Mouse (Mus musculus) testis, postnatal 14 days (tissue): ENCODE measurements at regions not wholly inside any gene's neighbourhood (a gene's known extent, or its start where the extent isn't known, plus 50 kb on each side); places are given as distances from the start of the nearest gene placed in this dataset.

Experiments
- DNase-seq: peaks from one replicate; pipeline ENCODE4 v3.0.0; 2021; ENCODE audit warnings: low spot score

DNA sequence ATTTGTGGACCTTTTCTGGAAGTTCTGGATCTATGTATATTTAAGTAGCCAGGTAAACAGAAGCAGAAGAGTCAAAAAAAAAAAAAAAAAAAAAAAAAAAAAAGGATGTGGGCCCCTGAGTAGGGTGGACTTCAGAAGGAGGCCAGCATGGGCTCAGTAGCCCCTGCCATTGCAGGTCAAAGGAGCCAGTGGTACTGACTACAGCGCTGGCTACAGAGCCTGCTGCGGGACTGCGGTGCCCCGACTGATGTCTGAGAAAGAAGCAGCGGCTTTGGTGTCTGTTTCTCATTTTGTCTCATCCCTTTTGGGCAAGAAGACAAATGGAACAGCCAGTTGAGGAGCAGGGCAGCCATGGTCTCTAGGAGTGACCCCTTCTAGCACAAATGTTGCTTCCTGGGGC, 134.9 kb downstream of the Gm4791 start:
- DNase-seq: no peak

DNA sequence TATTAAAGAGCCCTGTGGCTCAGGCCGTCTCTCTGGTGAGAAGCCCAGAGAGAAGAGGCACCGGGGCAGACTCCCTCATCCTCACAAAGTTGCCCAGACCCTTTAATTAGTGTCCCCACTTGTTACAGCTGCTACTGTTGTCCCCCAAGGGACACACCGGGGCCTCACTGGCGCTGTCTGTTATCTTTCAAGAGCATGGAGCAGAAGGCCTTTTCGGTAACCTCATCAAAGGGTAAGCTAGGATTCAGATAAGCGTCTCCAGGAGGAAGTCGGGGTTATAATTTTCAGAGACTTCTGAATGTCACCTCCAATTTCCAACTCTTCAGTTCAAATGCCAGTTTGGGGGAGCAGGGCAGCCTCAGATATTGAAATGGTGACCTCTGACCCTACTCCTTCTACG, 135.3 kb downstream of the Gm4791 start:
- DNase-seq: no peak

DNA sequence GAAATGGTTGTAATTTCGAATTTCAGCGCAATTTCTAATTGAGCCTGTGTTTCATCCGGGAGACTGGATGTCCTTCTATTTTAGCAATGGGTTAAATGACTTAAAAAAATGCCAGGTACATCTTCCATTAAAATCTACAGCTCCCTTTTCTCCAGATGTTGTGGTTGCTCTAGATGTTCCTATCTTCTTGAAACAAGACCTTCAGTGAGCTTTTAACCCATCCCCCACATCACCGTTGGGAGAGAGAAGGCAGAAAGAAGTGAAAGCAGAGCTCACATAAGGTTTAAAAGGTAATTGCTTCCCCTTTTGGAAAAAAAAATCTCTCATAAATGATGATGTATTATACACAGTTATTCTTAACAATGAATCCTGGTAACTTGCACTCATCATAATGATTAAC, 135.9 kb downstream of the Gm4791 start:
- DNase-seq: no peak

DNA sequence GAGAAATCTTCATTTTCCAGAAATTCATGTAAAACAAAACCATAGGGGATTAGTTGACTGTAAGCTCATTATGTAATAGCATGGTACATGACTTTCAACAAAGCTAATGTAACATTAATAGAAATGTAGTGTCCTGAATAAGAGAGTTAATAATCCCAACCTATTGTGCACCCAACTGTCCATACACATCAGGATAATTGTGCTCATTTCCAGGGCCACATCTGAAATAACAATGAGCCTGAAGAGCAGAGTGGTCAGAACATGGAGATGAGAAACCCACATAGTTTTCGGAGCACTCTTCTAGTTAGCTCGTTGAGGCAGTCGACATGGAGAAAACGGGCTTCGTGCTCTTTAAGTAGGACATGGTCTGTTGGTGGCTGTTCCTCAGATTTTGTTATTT, 138.1 kb downstream of the Gm4791 start:
- DNase-seq: no peak

DNA sequence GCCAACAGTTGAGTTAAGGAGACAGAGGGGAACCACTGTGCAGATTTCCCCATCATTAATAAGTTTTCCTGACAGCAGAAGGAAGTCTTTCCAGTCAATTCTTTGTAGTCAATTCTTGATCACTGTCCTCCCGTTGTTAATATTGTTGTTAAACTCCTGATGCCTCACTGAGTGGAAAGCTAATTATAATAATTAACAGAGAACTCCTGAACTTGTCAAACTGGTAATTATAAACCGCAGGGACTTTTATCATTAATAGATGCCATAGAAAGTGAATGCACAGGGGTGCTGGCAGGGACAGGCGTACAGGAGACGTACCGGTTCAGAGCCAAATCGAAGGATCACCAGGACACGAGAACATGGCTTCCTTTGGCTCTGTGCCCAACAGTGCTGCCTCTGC, 154.9 kb downstream of the Gm4791 start:
- DNase-seq: no peak

DNA sequence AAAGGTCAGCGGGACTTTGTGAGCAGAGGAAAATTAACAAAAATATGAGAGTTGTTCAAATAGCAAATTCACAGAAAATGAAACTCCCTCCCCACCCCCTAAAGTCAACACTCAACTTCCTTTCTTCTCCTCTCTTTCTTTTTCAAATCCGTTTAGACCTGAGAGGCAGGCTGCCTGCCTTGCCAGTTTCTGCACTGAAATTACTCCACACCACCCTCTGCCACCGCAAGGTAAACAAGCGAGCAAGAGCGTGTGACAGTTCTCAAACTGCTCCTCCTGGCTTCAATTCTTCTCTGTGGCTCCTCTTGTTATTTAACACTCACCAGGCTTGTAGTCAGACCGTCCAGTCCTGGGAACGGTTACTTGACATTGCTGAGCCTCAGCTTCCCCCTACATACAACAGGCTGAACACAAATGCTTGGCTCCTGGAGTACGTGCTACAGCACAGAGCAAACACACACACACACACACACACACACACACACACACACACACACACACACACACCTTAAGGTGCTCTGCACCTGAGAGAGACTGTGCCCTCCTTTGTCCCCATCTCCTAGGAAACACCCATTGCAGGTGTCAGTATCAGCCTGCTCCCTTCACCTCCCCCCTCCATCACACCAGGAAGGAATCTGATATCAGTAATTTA, 167.1 kb downstream of the Gm4791 start:
- no peak for DNase-seq

DNA sequence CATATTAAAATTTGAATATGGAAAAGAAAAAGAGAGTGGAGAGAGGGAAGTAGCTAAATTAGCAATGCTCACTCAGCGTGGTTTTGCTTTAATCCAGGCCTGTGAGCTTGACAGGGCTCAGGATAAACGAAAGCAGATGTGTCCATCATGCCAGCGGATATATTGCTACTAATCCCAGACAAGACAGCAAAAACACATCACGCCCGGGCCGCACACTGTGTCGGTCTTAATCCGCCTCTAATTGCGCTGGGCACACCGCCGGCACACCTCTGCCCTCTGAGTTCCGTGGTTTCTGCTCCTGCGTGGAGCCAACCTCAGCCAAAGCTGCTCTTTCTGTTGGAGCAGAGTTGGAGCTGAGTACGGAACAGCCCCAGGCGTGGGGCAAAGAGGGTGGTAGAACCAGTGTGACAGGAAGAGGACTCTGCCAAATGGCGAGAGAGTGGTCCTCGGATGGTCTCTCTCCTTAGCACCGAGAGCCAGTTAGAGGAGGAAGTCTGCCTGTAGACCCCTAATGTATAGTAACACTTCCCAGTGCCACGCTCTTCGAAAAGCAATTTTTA, 169.2 kb downstream of the Gm4791 start:
- DNase-seq: no peak

DNA sequence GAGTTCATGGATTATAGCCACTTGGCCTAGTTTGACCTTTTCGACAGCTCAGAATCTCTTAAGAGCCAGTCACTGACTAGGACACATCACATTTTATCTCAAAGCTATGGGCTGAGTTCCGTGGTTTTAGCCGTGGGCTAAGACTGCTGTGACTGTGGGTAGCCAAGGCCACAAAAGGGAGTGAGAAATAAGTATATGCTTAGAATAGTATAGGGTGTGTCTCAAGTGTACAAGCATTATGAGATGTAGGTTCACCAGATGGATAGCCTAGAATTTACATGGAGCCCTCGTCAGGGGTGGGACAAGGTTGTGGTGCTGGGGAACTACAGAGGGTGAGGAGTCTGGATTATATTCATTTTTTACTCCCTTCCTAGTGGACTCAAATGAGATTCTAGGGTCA, 177.5 kb downstream of the Gm4791 start:
- no peak for DNase-seq

DNA sequence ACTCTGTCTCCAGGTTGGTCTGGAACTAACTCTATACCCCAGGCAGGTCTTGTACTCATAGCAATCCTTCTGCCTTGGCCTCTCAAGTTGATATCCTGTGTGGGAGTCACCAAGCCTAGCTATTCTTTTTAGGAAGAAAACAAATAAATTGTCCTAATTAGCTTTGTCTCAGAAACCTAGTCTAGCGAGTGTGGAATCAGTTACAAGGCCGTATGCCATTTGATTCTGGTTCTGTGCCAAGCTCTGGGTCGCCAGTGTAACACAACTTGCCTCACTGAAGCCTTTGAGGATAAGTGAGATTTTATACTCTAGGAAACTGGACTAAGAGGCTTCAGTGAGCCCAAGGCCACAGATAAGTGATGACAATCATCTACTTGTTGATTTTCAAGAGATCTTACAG, 219.6 kb downstream of the Gm4791 start:
- DNase-seq: no peak

DNA sequence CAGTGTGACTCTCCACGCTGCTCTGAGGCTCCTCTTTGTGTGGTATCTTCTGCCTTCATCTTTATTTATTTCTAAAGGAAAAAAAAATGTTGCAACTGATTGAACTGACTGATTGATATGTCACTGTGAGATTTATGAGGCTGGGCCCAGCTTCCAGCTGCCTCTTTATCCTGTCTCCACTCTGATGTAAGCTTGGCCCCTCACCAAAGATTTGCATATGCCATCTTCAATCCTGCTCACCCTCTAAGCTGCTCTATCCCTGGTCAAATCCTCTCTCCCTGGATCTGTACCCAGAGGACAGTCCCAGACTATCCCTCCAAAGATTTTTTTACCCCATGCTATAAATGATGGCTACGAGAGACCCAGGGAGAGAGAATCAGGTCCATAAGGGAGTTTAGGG, 225.0 kb downstream of the Gm4791 start:
- DNase-seq: no peak

DNA sequence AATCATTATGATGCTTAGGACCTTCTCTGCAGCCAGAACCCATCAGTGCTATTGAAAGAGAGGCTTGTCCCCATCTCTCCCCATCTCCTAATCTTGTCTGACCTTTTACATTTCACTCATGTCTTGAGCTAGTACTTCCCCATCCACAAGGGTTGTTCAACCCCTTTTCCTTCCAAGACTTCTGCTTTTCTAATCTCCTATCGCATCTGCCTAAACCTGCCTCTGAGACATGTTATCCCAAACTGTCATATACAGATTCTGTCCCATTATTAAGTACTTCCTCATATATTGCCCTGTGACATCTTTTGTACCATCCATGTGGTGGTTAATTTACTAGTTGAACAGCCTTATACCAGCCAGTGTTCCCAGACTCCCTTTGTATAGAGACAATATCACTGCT, 225.7 kb downstream of the Gm4791 start:
- DNase-seq: no peak

DNA sequence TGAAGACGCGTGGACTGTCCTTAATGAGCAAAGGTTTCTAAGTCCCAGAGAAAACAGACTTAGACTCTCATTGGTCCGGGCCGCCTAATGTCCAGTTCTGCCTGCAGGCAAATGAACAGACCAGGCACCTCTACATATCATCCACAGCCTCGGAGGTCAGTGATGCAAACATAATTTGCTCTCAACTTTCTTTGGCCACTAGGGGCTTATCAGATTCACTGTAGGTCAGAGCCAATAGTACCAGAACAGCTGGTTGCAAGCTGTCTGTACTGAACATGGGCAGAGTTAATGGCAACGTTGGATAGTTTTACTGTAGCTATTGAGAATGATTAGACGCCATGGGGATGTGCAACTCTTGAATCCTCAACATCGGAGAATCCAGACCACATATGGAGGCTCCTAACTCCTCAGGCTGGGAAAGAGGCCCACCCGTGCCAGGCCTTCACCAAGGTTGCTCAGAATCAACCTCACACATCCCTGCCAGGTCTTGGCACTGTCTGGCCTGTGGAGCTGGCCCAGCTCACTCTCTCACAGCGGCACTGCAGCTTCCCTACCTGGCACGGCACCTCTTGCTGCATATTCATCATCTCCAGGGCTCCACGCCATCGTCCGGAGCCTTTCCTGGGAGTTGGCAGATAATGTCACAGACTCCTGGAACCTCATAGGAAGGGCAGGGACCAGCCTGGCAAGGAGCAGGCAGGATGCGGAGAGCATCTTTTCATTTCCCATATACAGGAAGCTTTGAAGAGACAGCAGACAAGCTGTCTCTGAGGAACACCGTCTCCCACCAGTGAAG, 228.1 kb downstream of the Gm4791 start:
- no peak for DNase-seq

DNA sequence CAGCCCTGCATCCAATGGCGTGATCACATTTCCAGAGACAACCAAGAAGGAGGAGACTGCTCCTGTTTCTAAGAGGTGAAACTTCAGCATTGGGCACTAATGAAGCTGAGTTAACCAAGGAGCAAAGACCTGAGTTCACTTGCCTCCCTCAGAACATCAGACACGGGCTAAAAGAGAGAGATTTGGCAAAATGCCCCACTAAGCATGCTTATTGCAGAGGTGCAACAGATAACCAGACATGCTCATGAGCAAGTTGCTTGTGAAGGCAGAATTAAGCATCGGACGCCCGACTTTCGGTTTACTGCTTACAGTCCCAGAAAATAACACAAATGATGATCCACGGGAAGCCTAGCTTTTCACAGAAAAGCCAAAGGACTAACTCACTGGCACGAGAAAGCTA, 228.8 kb downstream of the Gm4791 start:
- DNase-seq: no peak

DNA sequence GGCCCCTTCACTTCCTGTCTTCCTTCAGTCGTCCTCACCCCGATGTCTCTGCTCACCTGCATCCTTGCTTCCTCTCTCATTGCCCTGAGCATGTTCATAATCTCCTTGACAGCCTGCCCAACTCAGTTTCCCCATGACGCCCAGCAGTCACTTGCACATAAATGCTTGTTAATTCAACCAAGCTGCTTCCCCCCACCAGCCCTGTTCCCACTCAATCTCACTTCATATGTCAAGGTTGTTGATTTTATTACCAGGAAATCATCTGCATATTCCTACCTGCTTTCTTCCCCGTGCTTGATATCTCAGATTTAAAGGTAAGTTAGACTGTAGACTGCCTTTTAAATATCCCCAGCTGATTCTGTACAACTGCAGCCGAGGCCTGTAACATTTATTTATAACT, 230.2 kb downstream of the Gm4791 start:
- DNase-seq: no peak

DNA sequence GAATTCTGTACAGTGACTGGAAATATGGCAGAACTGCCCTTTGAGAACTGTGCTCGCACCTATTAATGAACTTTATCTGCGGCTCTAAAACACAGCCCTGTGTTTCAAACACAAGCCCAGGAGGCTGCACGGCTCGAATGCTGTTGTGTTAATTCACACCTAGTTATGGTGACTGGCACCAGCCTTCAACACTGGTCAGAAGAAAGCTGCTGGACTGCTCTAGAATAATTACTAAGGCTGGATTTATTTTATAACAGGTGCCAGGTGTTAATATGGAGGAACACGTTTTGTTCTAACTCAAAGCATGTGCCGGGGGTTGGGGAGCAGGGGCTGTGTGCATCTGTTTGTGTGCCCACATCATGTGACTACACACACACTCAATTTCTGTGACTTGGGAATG, 230.8 kb downstream of the Gm4791 start:
- DNase-seq: no peak

DNA sequence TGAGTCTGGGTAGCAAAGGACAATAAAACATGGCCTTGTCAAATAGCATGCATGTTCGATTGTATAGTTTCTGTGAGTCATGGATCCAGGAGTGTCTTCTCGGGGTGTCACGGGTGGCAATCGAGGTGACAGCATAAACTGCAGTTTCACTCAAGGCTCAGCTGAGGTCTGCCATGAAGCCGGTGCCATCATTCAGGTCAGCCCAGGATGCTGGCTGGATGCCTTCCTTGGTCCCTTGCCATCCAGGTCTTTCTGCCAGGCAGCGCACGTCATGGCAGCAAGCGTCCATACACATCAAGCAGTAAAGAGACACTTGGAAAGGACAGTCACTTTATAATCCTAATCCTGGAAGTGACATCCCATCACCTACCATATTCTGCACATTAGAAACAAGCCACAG, 242.4 kb downstream of the Gm4791 start:
- no peak for DNase-seq

DNA sequence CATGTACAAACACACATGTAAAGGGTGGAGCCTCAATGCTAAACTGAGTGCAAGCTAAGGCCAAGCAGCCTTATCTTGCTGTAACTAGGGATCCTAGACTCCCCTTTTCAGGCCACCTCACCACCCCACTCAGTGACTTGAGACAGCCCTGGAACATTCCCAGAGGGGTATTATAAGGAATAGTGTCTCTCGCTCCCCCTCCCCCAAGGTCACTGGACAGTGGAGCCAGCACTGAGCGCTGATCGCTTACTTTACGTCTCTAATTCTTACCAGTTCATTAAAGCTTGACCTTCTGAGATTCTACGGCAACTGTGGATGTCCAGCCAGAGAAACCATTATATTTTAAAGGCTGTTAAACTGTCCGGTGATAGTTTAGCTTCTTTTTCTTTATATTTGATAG, 243.5 kb downstream of the Gm4791 start:
- DNase-seq: no peak

DNA sequence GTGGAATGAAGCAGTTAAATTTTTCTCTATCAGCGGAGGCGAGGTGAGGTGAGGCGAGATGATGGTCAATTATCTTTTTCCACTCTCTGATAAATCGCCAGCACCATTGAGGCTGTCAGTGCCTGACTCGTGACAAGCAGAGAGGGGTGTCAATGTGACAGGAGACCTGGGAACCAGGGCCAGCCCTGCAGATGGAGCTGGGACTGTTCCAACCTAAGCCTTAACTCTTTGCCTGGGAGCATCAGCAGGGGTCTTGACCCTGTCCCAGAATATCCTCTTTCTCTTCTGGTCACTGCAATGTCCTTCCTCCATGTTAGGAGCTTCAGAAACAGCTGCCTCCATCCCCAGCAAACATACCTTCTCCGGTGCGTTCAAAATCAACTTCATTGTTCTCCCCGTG, 244.0 kb downstream of the Gm4791 start:
- no peak for DNase-seq

DNA sequence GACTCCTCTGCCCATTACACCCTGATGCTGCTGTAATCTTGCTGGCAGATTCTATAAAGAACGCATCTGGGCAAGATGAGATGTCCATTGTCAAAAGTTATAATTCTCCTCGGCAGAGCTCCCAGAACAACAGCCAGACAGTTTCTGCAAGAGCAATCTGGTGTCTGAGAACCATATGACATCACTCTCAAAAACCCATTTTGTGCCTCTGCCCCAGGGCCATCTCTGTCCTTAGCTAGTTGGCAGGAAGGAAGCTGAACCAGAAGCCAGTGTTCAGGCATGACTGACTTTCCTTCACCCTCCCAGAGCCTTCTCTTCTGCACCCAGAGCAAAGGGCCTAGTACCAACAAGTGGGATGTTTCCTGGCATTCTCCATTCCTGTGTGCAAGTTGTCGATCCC, 250.5 kb downstream of the Gm4791 start:
- DNase-seq: no peak

DNA sequence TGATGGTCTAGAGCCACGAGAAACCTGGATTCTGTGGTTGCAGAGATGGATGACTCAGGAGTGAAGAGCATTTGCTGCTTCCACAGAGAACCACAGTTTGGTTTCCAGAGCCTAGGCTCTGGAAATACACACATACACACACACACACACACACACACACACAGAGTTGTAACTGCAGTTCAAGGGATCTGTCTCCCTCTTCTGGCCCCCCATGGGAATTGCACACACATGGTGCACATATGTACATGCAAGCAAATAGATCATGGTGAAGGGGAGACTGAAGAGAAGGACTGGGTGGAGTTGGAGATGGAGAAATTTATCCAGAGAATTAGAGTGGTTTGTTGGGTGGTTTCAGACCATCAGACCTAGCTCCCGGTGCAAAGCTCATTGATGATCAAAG, 252.6 kb downstream of the Gm4791 start:
- DNase-seq: no peak

DNA sequence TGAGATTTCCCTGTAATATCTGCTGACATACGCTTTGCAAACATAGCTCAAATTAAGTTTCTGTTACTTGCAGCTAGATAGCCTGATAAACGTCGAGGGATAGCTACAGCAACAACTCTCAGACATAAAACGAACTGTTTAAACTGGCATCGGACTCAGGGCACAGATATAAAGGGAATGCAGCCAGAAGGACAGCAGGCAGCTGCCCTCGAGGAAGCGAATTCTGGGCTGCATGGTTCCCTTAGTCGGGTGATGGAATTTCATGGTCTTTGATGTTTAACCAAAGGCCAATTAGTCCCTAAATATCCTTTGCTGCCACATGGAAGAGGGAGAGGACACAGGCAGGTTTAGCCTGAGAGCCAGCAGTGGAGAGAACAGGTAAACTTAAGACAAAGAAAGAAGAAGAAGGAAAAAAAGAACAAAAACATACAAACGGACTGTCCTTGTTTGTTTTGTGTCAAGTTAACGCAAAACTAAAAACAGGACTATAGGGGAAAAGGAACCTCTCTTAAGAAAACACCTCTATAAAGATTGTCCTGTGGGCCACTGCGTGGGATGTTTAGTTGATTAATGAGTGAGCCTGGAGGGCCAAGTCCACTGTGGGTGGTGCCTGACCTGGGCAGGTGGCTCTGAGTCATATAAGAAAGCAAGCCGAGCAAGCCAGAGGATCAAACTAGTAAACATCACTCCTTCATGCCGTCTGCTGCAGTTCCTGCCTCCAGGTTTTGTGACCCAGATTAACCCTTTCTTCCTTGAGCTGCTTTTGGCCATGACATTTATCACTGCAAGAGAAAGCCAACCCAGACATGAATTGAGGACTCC, 255.5 kb downstream of the Gm4791 start:
- no peak for DNase-seq

DNA sequence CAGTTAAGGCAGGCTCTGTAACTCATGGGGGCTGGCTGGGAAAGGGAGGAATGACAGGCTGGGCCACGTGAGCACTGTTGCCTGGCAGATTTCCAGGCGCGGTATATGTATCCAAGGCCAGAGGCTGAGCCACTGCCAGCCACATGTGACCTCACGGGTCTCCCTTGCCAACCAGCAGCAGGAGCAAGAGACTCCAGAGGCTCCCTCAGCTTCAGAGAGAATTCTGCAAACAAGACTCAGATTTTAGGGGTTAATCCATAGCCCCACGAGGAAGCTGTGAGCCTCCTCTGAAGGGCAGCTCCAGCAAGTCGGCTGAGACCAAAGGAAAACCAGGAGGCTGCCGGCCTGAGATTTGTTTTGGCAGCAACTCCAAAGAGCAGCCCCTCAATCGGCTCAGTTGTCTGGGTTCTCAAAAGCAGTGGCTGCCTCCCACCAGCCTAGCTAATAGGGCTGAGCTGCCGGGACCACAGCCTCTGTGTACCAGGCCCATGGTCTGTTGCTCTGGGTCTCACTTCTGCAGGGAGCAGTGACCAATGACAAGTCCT, 264.0 kb upstream of the Cadm1 start:
- DNase-seq: peak; percentile 14
